Mouse (Mus musculus): ENCODE results near the gene Fam206a. TPM values are rescaled to one million over a fixed set of nuclear protein-coding genes. Genes with fewer than 3 reads are reported as not detected.

The Fam206a gene
- total RNA-seq (2014; fragmentation: Nextera tagmentation) (28.4 and 35.5 TPM in 2 replicates), total RNA-seq (2017) (5.6 and 7.3 TPM in 2 replicates)

DNA sequence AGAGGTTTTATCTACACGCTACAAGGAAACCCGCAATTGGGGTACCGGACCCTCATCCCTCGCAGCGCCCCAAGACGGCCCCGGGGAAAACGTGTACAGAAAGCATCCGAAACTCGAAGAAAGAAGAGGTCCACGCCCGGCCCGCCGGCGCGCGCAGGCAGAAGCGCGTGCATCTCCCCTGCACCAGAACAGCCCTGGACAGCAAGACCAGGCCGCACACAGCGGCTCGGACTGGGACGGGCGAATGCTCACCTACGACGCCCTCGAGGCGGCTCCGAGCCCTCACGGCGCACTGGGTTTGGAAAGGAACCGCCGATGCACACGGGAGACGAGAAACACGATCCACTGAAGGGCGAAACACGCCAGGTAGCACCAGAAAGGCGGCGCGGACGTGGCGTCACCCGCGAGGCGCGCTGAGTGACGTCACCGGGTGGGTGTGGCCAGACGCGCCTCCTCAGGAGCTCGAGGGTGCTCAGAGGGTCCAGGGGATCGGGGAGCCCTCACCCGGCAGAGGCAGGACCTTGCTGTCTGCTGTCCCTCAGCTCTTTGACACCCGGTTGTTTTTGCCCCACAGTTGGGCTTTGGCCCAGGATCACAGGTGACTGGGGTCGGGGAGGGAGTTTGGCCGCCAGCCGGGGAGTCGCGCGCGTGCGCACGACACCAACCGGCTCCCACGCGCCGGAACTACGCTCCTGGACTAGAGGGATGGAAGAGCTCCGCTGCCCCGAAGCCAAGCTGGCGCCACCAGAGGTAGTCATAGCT, at the start of gene Fam206a, which contains the start of gene Elp1:
Fam206a (plus strand) TSS at position 439 of the 762 bp plus-strand sequence.
Elp1 (minus strand) TSS at position 425 of the 762 bp plus-strand sequence.
- peak; percentile 95 for ATAC-seq (replicated peaks; ENCODE audit: low FRiP score, low TSS enrichment, poor library complexity, severe bottlenecking)

DNA sequence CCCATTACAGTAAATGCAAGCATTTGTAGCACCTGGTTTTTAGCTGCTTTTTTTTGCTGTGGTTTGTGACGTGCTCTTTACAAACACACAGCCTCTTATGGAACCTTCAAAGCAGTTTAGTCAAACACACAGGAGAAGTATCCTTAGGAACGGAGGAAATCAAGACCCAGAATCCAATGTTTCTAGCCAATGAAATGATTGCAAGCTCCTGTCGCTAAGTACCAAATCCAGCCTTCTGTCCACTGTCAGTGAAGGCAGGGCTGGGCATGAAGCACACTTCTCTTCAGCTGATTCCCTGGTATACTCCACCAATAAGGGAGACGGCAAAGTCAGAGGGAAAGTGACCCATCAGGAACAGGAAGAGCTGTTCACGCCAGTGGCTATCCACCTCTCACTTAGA, 46.1 kb upstream of the Fam206a start:
- no peak for ATAC-seq (replicated peaks; ENCODE audit: low FRiP score, low TSS enrichment, poor library complexity, severe bottlenecking)

DNA sequence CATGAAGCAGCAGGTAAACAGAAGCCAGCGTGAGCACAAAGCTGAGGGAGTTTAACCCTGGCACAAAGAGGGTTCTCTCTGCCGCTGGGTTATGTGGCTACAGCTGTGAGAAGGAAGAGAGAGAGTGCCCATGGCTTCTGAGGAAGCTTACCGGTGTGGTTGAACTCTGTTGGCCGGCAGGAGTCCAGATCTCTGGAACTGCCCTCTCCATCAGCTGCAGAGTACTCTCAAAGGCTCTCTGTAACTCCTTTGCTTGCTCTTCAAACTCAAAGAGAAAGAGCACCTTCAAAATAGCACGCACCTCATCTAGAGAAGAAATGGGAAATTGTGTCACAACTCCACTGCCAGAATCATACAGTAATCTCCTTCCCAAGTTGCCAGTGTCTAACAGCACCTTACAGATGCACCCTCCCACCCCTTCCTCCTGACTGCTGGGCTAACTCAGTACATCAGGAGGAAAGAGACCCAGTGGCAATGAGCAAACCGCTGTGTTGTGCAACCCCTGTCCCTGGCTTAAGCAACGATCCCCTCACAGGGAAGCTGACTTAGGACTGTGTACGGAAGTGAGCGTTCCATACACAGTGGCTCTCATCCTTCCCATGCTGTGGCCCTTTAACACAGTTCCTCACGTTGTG, 45.1 kb upstream of the Fam206a start:
- ATAC-seq (replicated peaks; ENCODE audit: low FRiP score, low TSS enrichment, poor library complexity, severe bottlenecking), result no peak

DNA sequence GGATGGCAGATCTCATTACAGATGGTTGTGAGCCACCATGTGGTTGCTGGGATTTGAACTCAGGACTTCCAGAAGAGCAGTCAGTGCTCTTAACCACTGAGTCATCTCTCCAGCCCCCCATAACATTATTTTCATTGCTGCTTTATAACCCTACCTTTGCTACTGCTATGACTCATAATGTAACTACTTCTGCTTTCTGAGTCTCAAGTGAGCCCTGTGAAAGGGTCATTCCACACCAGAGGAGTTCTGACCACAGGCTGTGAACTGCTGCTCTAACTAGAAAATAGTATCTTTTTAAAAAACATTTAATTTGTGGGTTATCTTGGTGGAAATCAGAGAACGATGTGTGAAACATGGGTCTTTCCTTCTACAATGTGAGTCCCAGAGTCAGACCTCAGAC, 44.5 kb upstream of the Fam206a start:
- no peak for ATAC-seq (replicated peaks; ENCODE audit: low FRiP score, low TSS enrichment, poor library complexity, severe bottlenecking)

DNA sequence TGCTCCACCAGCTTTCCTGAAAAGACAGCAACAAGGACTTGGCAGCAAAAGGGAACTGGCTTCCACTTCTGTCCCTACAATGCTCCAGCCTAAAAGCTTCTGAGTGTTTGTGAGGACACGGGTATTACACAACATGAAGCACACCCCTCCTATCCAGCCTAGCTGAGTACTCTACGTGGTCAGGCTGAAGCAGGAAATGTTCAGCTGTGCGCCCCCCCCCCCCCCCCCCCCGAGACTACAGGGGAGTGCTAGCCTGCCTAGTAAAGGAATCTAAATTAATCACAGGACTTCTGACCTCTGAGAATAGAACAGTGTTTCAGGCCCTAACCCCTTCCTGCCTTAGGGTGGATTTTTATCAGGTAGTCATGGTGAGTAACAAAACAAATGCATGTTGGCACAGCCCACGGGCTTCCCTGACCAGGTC, 34.3 kb upstream of the Fam206a start:
- ATAC-seq (replicated peaks; ENCODE audit: low FRiP score, low TSS enrichment, poor library complexity, severe bottlenecking), result no peak

DNA sequence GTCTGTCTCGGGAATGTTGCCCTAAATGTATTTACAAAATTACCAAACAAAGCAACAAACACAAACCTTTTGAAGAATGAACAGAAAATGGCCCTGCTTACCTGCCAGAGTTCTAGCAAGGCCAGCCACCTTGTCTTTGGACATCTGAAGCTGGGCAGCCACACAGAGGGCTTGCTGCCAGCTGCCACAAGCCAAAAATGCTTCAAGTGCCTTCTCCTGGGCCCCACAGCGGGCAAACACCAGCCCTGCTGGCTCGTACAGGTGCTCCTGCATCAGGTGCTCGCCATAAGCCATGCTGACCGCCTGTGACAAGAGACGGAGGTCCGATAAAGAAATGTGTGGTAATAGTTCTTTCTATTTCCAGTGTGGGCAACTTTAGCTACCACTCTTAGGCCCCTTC, 33.2 kb upstream of the Fam206a start:
- no peak for ATAC-seq (replicated peaks; ENCODE audit: low FRiP score, low TSS enrichment, poor library complexity, severe bottlenecking)

DNA sequence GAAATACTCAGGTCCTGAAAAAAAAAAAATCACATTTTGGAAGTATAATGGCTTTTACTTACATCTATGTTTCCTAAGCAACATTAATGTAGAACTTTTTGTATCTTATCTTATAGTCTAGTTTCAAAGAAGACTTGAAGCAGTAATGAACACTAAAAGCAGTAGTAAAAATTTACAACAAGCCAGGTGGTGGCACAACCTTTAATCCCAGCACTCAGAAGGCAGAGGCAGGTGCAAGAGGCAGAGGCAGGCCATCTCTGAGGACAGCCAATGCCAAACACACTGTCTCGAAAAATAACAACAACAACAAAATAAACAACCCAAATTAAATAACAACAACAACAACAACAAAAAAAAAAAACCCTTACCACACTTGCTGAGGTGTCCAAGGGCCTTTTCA, 31.1 kb upstream of the Fam206a start:
- no peak for ATAC-seq (replicated peaks; ENCODE audit: low FRiP score, low TSS enrichment, poor library complexity, severe bottlenecking)

DNA sequence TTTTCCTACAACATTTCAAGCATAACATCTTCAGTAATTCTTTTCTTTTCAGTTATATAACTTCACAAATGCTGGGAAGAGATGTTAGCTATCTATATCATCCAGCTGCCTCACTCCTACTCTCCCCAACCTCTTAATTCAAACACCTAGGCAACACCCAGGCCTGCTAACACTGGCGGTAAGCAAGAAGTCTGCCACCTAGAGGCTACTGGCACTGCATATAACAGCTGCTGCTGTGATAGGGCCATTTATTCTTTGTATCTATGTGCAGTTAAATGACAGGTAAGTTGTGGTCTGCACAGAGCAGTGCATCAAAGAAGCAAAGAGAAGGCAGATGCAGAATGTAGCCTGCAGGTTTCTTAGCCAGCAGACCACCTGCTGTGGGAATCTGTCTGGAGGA, 10.8 kb upstream of the Fam206a start:
- peak; percentile 82 for ATAC-seq (replicated peaks; ENCODE audit: low FRiP score, low TSS enrichment, poor library complexity, severe bottlenecking)

DNA sequence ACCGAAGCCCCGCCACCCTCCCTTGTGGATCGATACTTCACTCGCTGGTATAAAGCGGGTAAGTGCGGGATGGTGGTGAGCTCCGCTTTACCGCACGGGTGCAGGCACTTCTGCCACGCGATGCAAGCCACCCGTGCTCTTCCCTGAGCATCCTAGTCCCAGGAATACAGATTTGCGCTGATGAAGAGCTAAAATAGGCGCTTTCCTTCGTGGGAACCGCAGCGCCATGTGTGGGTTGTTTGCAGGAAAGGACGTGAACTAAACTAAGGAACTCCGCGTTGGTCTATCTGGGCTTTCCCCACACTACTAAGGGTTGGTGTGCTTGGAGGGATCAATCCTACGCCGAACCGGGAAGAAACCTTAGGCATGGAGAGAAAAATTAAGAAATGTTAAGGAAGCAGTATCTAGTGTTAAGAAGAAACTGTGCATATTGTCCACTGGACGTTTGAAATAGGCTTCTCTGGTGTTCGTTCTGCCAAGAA, 565 bp downstream of the Fam206a start:
- ATAC-seq (replicated peaks; ENCODE audit: low FRiP score, low TSS enrichment, poor library complexity, severe bottlenecking), result no peak; the same call in 1 of the 2 replicates

DNA sequence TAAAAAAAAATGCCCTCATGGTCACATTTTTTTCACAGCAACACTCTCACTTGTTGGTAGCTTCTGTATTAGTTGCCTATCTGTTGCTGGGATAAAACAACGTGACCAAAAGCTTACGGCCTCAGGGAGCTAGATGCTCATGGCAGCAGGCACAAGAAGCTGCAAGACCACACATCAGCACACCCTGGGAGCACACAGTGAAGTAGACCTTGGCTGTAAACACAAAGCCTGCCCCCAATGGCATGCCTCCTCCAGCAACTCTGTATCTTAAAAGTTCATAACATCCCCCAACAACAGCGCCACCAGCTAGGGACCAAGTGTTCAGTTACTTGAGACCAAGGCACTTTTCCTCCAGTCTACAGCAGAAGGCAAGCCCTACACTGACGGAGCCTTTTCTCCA, 6.9 kb downstream of the Fam206a start:
- no peak for ATAC-seq (replicated peaks; ENCODE audit: low FRiP score, low TSS enrichment, poor library complexity, severe bottlenecking)

DNA sequence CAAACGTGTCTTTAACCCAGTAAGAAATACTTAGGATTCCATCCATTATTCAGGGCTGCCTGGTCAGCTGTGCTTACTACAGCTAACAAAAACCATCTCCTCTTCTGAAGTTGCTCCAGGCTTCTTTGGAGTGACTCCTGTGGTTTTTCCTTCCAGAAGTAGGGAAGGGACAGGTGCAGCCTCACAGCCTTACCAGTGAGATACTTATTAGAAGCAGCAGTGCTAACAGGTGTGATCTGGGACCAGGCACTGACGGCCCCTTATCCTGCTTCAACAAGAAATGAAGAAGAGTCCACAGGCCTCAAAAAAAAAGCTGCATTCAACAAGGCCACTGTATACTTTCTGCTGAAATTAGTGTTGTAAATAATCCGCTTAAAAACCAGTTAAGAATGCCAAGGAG, 9.5 kb downstream of the Fam206a start:
- no peak for ATAC-seq (replicated peaks; ENCODE audit: low FRiP score, low TSS enrichment, poor library complexity, severe bottlenecking)

DNA sequence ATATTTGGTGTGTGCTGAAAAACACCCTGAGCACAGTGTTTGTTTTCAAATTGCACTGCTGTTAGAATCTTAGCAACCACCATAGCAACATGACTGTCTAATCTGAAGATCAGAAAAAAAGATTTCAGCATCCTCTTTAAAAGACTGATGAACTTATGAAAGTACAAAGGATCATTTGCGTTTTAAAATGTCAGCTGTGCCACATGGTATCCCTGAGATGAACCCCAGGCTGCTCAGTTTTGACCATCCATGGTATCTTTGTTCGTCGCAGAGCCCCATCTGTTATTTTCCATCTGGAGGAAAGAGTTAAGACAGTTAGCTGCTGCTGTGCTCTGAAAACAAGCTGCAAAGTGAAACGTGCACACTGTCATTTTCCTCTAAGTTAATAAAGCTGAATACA, 10.0 kb downstream of the Fam206a start:
- no peak for ATAC-seq (replicated peaks; ENCODE audit: low FRiP score, low TSS enrichment, poor library complexity, severe bottlenecking)

DNA sequence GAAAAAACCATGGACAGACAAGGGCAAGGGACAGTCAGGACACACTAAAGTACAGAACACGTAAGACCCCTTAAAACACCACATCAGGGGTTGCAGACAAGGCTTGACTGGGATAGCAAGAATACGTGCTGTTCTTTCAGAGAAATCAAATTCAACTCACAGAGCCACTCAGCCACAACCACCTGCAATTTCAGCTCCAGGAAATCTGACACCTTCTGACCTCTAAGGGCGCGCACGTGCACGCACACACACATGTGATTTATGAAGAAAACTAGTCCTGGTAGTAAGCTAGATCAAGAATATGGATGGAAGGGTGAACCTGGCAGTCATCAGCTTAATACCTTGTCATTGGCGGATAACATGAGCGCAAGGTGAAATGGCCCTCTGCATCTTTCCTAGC, 13.0 kb downstream of the Fam206a start:
- no peak for ATAC-seq (replicated peaks; ENCODE audit: low FRiP score, low TSS enrichment, poor library complexity, severe bottlenecking)

DNA sequence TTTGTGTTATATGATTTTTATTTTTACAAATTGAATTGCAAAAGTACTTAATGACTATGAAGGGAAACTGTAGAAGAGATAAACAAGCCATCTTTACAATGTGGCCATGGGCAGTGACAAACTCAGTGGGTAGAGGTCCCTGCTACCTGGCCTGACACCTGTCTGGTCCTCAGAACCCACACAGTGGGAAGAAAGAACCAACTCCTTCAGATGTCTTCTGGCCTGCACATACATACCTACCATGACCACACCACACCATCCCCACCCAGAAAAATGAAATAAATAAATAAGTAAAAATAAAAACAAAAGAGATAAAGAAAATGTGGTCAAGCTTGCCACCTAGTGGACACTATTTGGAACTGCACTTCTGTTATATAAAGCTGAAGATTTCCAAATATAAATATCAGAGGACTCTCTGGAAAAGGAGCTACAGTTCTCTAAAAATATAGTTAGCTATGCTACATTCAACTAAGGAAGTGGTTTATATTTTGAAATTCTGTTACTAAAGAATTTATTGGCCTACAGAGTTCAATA, 17.9 kb downstream of the Fam206a start:
- ATAC-seq (replicated peaks; ENCODE audit: low FRiP score, low TSS enrichment, poor library complexity, severe bottlenecking), result peak; percentile 41; the same call in 1 of the 2 replicates

DNA sequence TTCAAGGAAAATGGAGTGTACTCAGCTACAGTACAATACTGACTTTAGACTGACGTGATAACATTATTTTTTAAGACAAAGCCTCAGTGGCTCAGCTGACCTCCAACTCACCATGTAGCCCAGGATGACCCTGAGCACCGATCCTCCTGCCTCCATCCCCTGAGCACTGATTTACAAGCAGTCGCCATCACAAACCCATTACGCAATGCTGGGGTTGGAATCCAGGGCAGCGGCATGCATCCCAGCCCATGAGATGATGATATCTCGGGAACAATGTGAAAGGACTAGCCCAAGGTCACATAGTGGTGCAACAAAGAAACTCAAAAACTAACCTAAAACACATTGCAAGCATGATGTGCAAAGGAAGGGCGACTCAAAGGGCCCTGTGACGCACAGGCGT, 22.1 kb downstream of the Fam206a start:
- no peak for ATAC-seq (replicated peaks; ENCODE audit: low FRiP score, low TSS enrichment, poor library complexity, severe bottlenecking)

DNA sequence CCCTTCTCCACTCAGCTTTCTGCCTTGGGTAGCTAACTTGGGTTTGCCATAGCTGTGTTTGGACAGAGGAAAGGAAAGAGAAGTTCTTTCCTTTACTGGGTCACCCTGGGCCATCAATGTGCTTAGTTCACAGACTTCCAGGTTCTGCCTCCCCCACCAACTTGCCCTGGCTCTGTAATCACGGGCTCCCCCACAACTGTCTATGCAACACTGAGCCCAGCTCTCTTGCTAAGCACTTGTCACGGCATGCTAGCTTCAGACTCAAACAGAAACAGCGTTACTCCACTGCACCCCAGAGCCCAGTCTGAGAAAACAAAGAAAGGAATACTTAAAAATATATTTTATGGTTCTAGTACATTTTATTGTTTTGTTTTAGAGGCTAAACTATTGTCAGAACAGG, 26.8 kb downstream of the Fam206a start:
- ATAC-seq (replicated peaks; ENCODE audit: low FRiP score, low TSS enrichment, poor library complexity, severe bottlenecking), result no peak

DNA sequence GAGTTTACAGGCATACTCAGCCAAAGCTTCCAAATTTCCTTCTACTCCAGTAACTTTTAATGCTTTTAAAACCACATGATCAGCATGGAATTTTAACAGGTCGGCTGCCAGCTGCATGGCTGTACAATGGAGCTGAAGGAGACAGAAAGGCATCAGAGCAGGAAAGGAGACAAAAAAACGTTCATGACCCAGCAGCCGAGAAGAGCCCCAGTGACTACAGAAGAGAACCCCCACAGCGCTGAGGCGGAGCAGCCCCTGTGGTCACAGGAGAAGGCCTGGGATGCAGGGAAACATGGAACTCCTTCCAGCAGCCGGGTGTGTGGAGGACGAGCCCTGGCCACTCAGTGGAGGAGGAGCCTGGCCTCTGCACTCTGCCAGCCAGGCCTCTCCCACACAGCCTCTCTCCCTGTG, 27.4 kb downstream of the Fam206a start:
- no peak for ATAC-seq (replicated peaks; ENCODE audit: low FRiP score, low TSS enrichment, poor library complexity, severe bottlenecking)

DNA sequence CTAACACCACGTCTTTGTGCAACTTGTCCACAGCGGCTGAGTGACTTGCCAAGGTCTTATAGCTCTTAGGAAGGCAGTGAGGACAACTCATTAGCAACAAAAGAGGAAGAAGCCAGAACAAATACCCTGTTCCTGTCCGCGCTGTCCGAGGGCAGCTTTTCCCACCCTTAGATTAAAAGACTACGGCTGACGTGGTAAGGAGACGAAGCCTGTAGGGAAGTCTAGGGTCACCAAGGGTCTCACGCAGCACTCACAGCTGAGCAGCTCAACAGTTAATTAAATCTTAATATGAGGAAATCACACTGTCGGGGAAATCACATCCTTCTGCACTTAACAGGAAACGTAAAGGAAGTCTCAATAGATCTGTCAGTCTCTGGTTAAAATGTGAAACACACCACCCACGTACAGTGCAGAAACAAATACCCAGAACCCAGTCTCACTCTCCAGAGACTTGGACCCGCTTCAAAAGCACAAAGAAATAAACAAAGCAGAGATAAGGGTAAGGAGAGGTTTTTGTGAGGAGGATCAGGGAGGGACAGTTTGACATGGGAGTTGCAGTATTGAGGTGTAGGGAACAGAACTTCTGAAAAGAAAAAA, 29.0 kb downstream of the Fam206a start:
- no peak for ATAC-seq (replicated peaks; ENCODE audit: low FRiP score, low TSS enrichment, poor library complexity, severe bottlenecking)

DNA sequence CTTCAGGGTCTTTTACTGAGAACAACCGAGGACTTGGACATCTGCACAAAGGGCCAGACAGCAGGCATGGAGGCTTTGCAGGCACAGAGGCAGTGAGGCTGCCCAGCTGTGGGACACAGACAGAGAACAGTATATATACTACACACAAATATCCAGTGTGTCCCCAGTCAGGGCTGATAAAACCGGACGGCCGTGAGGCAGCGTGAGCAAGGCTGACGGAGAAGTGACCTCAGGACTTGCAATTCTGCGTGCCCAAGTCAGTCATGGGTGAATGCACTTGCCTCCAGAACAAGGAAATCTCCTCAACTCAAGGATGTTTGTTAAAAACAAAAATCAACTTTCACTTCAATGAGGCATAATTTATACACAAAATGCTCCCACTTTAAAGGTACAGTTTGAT, 29.9 kb downstream of the Fam206a start:
- no peak for ATAC-seq (replicated peaks; ENCODE audit: low FRiP score, low TSS enrichment, poor library complexity, severe bottlenecking)

DNA sequence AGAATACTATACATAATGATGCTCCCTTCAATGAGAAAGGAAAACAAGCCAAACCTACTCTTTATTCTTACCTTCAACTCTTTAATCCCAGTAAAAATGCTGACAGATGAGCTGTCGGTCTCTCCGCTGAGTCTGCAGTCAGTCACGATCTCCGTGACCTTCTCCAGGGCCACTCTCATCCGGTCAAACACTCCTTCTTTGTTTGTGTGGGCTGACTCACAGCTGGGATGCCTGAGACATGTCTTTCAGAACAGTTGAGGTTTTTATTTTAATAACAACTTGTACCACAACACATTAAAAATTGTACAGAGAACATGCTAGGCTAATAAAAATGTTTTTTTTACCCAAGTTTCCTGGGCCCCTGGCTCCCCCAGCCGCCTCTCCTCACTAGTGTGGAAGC, 35.5 kb downstream of the Fam206a start:
- no peak for ATAC-seq (replicated peaks; ENCODE audit: low FRiP score, low TSS enrichment, poor library complexity, severe bottlenecking)
